Mouse (Mus musculus): ENCODE results near the gene Rgs11. TPM values are rescaled to one million over a fixed set of nuclear protein-coding genes. Genes with fewer than 3 reads are reported as not detected.
"Not testable (repeated sequence)": the region's sequence is repeated elsewhere in the genome, so short reads cannot be mapped to it uniquely, and the experiment has no call there.

The Rgs11 gene
- 90.4 and 99.2 TPM in 2 replicates for polyA plus RNA-seq (2012; rRNA removed)

- H3K4me3 ChIP-seq (ENCODE audit: insufficient read depth, low read length), result peak within 1 kb of the TSS; percentile 52
- H3K27ac ChIP-seq (ENCODE audit: insufficient read depth, low read length), result no peak within 1 kb of the TSS
- H3K4me1 ChIP-seq (ENCODE audit: control insufficient read depth, insufficient read depth, low read length), result peaks cover 5% of the 10 kb centered on the region; the same call in 1 of the 2 replicates
- TF ChIP-seq CTCF (IDR thresholded peaks at IDR 0.05; ENCODE audit: extremely low read depth, insufficient read depth, low read length) (no peak), POLR2A (IDR thresholded peaks at IDR 0.05; ENCODE audit: extremely low read depth, insufficient read depth, low read length) (no peak)
Measured at GRCm38 (mm10) chr17:26202737-26203136, at the start of gene Rgs11. Rgs11 (plus strand) TSS chr17:26202951.

GRCm38 (mm10) chr17:26162736-26163135 lies 40.0 kb upstream of the Rgs11 start:
- Histone ChIP-seq H3K27ac (ENCODE audit: insufficient read depth, low read length) (no peak overlapping the region), H3K4me3 (ENCODE audit: insufficient read depth, low read length) (no peak overlapping the region), H3K4me1 (ENCODE audit: control insufficient read depth, insufficient read depth, low read length) (peaks cover 7% of the 10 kb centered on the region)
- TF ChIP-seq POLR2A (IDR thresholded peaks at IDR 0.05; ENCODE audit: extremely low read depth, insufficient read depth, low read length), result no peak

GRCm38 (mm10) chr17:26168039-26168438 lies 34.7 kb upstream of the Rgs11 start:
- Histone ChIP-seq H3K27ac (ENCODE audit: insufficient read depth, low read length) (no peak overlapping the region), H3K4me1 (ENCODE audit: control insufficient read depth, insufficient read depth, low read length) (peaks cover 5% of the 10 kb centered on the region; the same call in 1 of the 2 replicates), H3K4me3 (ENCODE audit: insufficient read depth, low read length) (no peak overlapping the region)
- no peak for TF ChIP-seq POLR2A (IDR thresholded peaks at IDR 0.05; ENCODE audit: extremely low read depth, insufficient read depth, low read length)
- TF ChIP-seq CTCF (IDR thresholded peaks at IDR 0.05; ENCODE audit: extremely low read depth, insufficient read depth, low read length), result no peak

- H3K4me3 ChIP-seq (ENCODE audit: insufficient read depth, low read length); H3K27ac ChIP-seq (ENCODE audit: insufficient read depth, low read length); H3K4me1 ChIP-seq (ENCODE audit: control insufficient read depth, insufficient read depth, low read length): not testable (repeated sequence)
Measured at GRCm38 (mm10) chr17:26175248-26175647, 27.5 kb upstream of the Rgs11 start.

- Histone ChIP-seq H3K27ac (ENCODE audit: insufficient read depth, low read length) (no peak overlapping the region), H3K4me1 (ENCODE audit: control insufficient read depth, insufficient read depth, low read length) (peaks cover 5% of the 10 kb centered on the region), H3K4me3 (ENCODE audit: insufficient read depth, low read length) (no peak overlapping the region)
- TF ChIP-seq POLR2A (IDR thresholded peaks at IDR 0.05; ENCODE audit: extremely low read depth, insufficient read depth, low read length) (no peak), CTCF (IDR thresholded peaks at IDR 0.05; ENCODE audit: extremely low read depth, insufficient read depth, low read length) (no peak)
Measured at GRCm38 (mm10) chr17:26178611-26179010, 24.1 kb upstream of the Rgs11 start.

GRCm38 (mm10) chr17:26181179-26181578 lies 21.6 kb upstream of the Rgs11 start:
- no peak overlapping the region for H3K4me3 ChIP-seq (ENCODE audit: insufficient read depth, low read length)
- H3K27ac ChIP-seq (ENCODE audit: insufficient read depth, low read length), result no peak overlapping the region; the same call in 1 of the 2 replicates
- no peak for TF ChIP-seq POLR2A (IDR thresholded peaks at IDR 0.05; ENCODE audit: extremely low read depth, insufficient read depth, low read length)
- TF ChIP-seq CTCF (IDR thresholded peaks at IDR 0.05; ENCODE audit: extremely low read depth, insufficient read depth, low read length), result no peak
- peaks cover 5% of the 10 kb centered on the region for H3K4me1 ChIP-seq (ENCODE audit: control insufficient read depth, insufficient read depth, low read length)

GRCm38 (mm10) chr17:26187592-26187991 lies 15.2 kb upstream of the Rgs11 start:
- Histone ChIP-seq H3K4me1 (ENCODE audit: control insufficient read depth, insufficient read depth, low read length) (no peaks in the 10 kb centered on the region), H3K4me3 (ENCODE audit: insufficient read depth, low read length) (no peak overlapping the region), H3K27ac (ENCODE audit: insufficient read depth, low read length) (no peak overlapping the region)
- TF ChIP-seq CTCF (IDR thresholded peaks at IDR 0.05; ENCODE audit: extremely low read depth, insufficient read depth, low read length), result no peak
- TF ChIP-seq POLR2A (IDR thresholded peaks at IDR 0.05; ENCODE audit: extremely low read depth, insufficient read depth, low read length), result no peak

- Histone ChIP-seq H3K4me3 (ENCODE audit: insufficient read depth, low read length) (no peak overlapping the region), H3K27ac (ENCODE audit: insufficient read depth, low read length) (no peak overlapping the region), H3K4me1 (ENCODE audit: control insufficient read depth, insufficient read depth, low read length) (no peaks in the 10 kb centered on the region)
- TF ChIP-seq CTCF (IDR thresholded peaks at IDR 0.05; ENCODE audit: extremely low read depth, insufficient read depth, low read length) (no peak), POLR2A (IDR thresholded peaks at IDR 0.05; ENCODE audit: extremely low read depth, insufficient read depth, low read length) (no peak)
Measured at GRCm38 (mm10) chr17:26188091-26188805, 14.5 kb upstream of the Rgs11 start.

GRCm38 (mm10) chr17:26191486-26191885 lies 11.3 kb upstream of the Rgs11 start:
- H3K4me1 ChIP-seq (ENCODE audit: control insufficient read depth, insufficient read depth, low read length); H3K27ac ChIP-seq (ENCODE audit: insufficient read depth, low read length); H3K4me3 ChIP-seq (ENCODE audit: insufficient read depth, low read length): not testable (repeated sequence)

- no peaks in the 10 kb centered on the region for H3K4me1 ChIP-seq (ENCODE audit: control insufficient read depth, insufficient read depth, low read length)
- TF ChIP-seq POLR2A (IDR thresholded peaks at IDR 0.05; ENCODE audit: extremely low read depth, insufficient read depth, low read length), result no peak
- TF ChIP-seq CTCF (IDR thresholded peaks at IDR 0.05; ENCODE audit: extremely low read depth, insufficient read depth, low read length), result no peak
- H3K27ac ChIP-seq (ENCODE audit: insufficient read depth, low read length), result no peak overlapping the region
- H3K4me3 ChIP-seq (ENCODE audit: insufficient read depth, low read length), result no peak overlapping the region
Measured at GRCm38 (mm10) chr17:26192481-26193190, 10.1 kb upstream of the Rgs11 start.
